Mouse (Mus musculus) erythroblast, embryonic 14.5 days (primary cell): Measurements from ENCODE around the gene Aktip. TPM values are rescaled to one million over a fixed set of nuclear protein-coding genes. Genes with fewer than 3 reads are reported as not detected.

Source experiments
- H3K27me3 ChIP-seq: 2 replicates; pipeline ENCODE4 v1.6.1; 2012; ENCODE audit warnings: inconsistent platforms; ENCODE audit not compliant: control insufficient read depth
- H3K36me3 ChIP-seq: 2 replicates; pipeline ENCODE4 v1.6.1; 2012; ENCODE audit warnings: mild to moderate bottlenecking, inconsistent platforms; ENCODE audit not compliant: control insufficient read depth
- H3K4me1 ChIP-seq: 2 replicates; pipeline ENCODE4 v1.6.1; 2012; ENCODE audit warnings: inconsistent platforms; ENCODE audit not compliant: control insufficient read depth
- H3K4me3 ChIP-seq: replicated peaks from 2 replicates; pipeline ENCODE3; 2012; ENCODE audit warnings: moderate library complexity, mild to moderate bottlenecking, inconsistent platforms
- H3K9me3 ChIP-seq: 2 replicates; pipeline ENCODE4 v1.6.1; 2012; ENCODE audit warnings: low read length, inconsistent platforms, mixed read lengths; ENCODE audit not compliant: control insufficient read depth
- GATA1 ChIP-seq: IDR thresholded peaks from 2 replicates; pipeline ENCODE4 v1.6.1; 2012; ENCODE audit warnings: low read length, inconsistent platforms, mixed read lengths
- TAL1 ChIP-seq: IDR thresholded peaks from 3 replicates; pipeline ENCODE4 v1.6.1; 2012; ENCODE audit warnings: low read length, inconsistent platforms, mixed read lengths
- polyA plus RNA-seq: library from polyadenylated mRNA; stranded (reverse); fragments of >175 nt; gene quantifications from 2 replicates; pipeline ENCODE4 v1.2.3, GENCODE M21; 2012

Aktip gene
- polyA plus RNA-seq, 1 experiment: not detected

DNA sequence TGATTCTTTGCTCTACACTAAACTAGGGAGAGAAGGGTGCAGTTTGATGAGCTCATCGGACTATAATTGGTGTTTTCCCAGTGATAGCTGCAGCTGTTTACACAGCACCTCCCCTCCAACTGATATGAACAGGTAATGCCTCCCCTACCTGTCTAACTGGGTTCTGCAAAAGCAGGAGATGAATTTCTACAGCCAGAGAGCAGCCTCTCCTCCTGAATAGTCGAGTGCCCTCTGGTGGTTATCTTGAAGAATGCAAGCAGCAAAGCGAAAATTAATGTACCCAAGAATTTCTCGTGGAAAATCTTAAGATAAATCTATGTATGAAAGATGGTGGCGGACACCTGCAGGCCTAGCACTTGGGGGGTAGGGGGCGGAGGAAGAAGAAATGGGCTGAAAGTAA, 52.1 kb downstream of the Aktip start:
- Histone ChIP-seq H3K9me3 (no peaks in the 10 kb centered on the region), H3K27me3 (no peaks in the 10 kb centered on the region), H3K4me1 (no peaks in the 10 kb centered on the region), H3K4me3 (no peak overlapping the region), H3K36me3 (no peaks in the 10 kb centered on the region)
- no peak for TF ChIP-seq TAL1
- no peak for TF ChIP-seq GATA1

- Histone ChIP-seq H3K9me3 (peaks cover 6% of the 10 kb centered on the region), H3K4me1 (no peaks in the 10 kb centered on the region), H3K36me3 (no peaks in the 10 kb centered on the region), H3K27me3 (no peaks in the 10 kb centered on the region; the same call in 1 of the 2 replicates), H3K4me3 (no peak overlapping the region)
- TF ChIP-seq TAL1: no peak
- no peak for TF ChIP-seq GATA1
Measured at GRCm38 (mm10) chr8:91140828-91141227, 58.9 kb downstream of the Aktip start.

- H3K9me3 ChIP-seq: no peaks in the 10 kb centered on the region
- peaks cover 21% of the 10 kb centered on the region for H3K4me1 ChIP-seq
- no peaks in the 10 kb centered on the region for H3K27me3 ChIP-seq
- H3K36me3 ChIP-seq: no peaks in the 10 kb centered on the region
- no peak overlapping the region for H3K4me3 ChIP-seq
- no peak for TF ChIP-seq GATA1
- TF ChIP-seq TAL1: no peak
Measured at GRCm38 (mm10) chr8:91135308-91136181, 64.2 kb downstream of the Aktip start.

- H3K27me3 ChIP-seq: no peaks in the 10 kb centered on the region
- no peaks in the 10 kb centered on the region for H3K9me3 ChIP-seq
- peak overlapping the region; percentile 85 for H3K4me3 ChIP-seq
- H3K4me1 ChIP-seq: peaks cover 21% of the 10 kb centered on the region
- H3K36me3 ChIP-seq: no peaks in the 10 kb centered on the region; the same call in 1 of the 2 replicates
- no peak for TF ChIP-seq TAL1
- no peak for TF ChIP-seq GATA1
Measured at GRCm38 (mm10) chr8:91134659-91135058, 65.1 kb downstream of the Aktip start.

DNA sequence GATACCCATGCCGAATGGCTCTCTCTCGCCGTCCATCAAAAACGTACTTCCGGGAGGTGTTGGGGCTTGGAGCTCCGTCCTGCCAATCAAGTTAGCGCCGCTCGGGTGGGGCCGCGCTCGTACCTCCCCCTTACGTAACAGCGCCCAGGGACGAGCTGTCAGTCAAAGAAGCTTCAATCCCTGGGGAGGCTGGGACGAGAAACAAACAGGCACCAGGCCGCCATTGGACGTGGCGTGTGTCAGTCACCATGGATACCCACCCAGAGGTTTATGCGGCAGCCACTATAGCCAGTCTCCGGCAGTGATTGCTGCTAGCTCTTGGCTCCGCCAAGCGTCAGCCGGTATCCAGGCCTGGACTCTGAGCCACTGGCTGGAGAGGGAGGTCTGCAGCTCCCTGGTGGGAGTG, 65.7 kb downstream of the Aktip start:
- no peaks in the 10 kb centered on the region for H3K9me3 ChIP-seq
- peaks cover 21% of the 10 kb centered on the region for H3K4me1 ChIP-seq
- no peaks in the 10 kb centered on the region for H3K27me3 ChIP-seq
- TF ChIP-seq TAL1: no peak
- no peak for TF ChIP-seq GATA1
- peaks cover 5% of the 10 kb centered on the region for H3K36me3 ChIP-seq
- peak overlapping the region; percentile 85 for H3K4me3 ChIP-seq

DNA sequence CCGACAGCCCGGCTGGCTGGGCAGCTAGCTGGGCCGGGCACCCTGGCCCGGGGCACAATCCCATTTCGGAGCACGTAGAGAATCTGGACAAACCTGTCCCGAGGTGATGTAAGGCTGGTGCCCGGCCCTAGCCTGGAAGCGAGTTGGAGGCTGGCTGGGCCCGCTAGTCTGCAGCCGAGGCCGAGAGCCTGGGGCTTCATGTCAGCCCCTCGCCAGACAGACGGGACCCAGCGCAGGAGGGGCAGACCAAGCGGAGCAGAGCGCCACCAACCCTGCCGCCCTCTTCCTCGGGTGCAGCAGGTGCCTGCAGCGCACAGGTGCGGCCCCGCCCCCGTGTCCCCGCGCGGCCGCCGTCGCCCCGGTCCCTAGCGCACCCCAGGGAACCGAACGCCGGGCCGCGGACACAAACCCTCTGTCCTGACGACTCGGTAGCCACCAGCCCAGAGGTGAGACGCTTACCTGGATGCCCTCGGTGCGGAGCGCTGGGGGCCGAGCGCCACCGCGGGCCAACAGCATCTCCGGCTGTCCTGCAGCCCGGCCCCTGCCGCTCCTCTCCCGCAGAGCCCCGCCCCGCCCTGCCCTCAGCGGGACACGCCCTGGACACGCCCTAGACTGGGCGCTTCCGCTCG, 66.2 kb downstream of the Aktip start:
- H3K27me3 ChIP-seq: no peaks in the 10 kb centered on the region
- peaks cover 21% of the 10 kb centered on the region for H3K4me1 ChIP-seq
- TF ChIP-seq TAL1: no peak
- TF ChIP-seq GATA1: no peak
- H3K4me3 ChIP-seq: peak overlapping the region; percentile 85
- H3K9me3 ChIP-seq: no peaks in the 10 kb centered on the region
- peaks cover 6% of the 10 kb centered on the region for H3K36me3 ChIP-seq

GRCm38 (mm10) chr8:91132731-91133130, 67.0 kb downstream of the Aktip start:
- peak overlapping the region; percentile 85 for H3K4me3 ChIP-seq
- no peaks in the 10 kb centered on the region for H3K27me3 ChIP-seq
- peaks cover 12% of the 10 kb centered on the region for H3K36me3 ChIP-seq
- no peaks in the 10 kb centered on the region for H3K9me3 ChIP-seq
- peaks cover 21% of the 10 kb centered on the region for H3K4me1 ChIP-seq
- TF ChIP-seq GATA1: no peak
- TF ChIP-seq TAL1: no peak

DNA sequence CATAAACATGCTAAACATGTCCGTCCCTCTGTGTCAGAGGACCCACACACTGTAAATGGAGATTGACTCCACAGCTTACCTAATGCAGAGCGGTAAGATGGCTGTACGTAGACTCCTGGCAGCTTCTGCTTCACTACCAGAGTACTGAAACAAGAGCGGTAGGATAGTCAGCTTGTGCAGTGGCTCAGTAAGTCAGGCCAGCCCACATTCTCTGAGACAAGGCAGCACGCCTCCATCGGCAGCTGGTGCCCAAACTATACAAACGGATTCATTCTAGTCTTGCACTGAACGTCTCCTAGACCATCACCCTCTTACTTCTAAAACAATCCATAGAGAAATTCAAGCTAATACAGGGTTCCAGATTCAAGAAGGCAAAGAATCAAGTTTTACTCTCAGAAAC, 73.0 kb downstream of the Aktip start:
- TF ChIP-seq GATA1 (no peak), TAL1 (no peak)
- H3K36me3 ChIP-seq: peaks cover 56% of the 10 kb centered on the region

GRCm38 (mm10) chr8:91124315-91124714, 75.5 kb downstream of the Aktip start:
- Histone ChIP-seq H3K4me1 (no peaks in the 10 kb centered on the region), H3K36me3 (peaks cover 59% of the 10 kb centered on the region), H3K9me3 (no peaks in the 10 kb centered on the region), H3K27me3 (no peaks in the 10 kb centered on the region), H3K4me3 (no peak overlapping the region)
- no peak for TF ChIP-seq TAL1
- no peak for TF ChIP-seq GATA1

More for the DNA sequence above, 73.0 kb downstream of the Aktip start:
- no peak overlapping the region for H3K4me3 ChIP-seq
- H3K27me3 ChIP-seq: no peaks in the 10 kb centered on the region
- no peaks in the 10 kb centered on the region; the same call in none of the 2 replicates for H3K4me1 ChIP-seq
- no peaks in the 10 kb centered on the region for H3K9me3 ChIP-seq
